Mouse (Mus musculus) right cerebral cortex, postnatal 25 days (tissue): ENCODE measurements around the gene Dapk1.
"Not testable (repeated sequence)": the region's sequence is repeated elsewhere in the genome, so short reads cannot be mapped to it uniquely, and the experiment has no call there.

Experiments used
- DNase-seq: peaks from one replicate; pipeline ENCODE4 v3.0.0; 2022

Gene Dapk1

GRCm38 (mm10) chr13:60601436-60602415 is at the start of gene Dapk1:
TSS of gene Dapk1 (plus strand) at chr13:60601947.
- peak; percentile 89 for DNase-seq

- no peak for DNase-seq
Observed at GRCm38 (mm10) chr13:60553326-60553725, 48.4 kb upstream of the Dapk1 start.

GRCm38 (mm10) chr13:60556476-60556875 is 45.3 kb upstream of the Dapk1 start:
- DNase-seq = no peak

GRCm38 (mm10) chr13:60556911-60557310 is 44.8 kb upstream of the Dapk1 start:
- no peak for DNase-seq

GRCm38 (mm10) chr13:60564303-60564702 is 37.4 kb upstream of the Dapk1 start:
- peak; percentile 10 for DNase-seq

GRCm38 (mm10) chr13:60568934-60569548 is 32.7 kb upstream of the Dapk1 start:
- DNase-seq = no peak

GRCm38 (mm10) chr13:60569549-60569941 is 32.2 kb upstream of the Dapk1 start:
- DNase-seq = no peak

- no peak for DNase-seq
Observed at GRCm38 (mm10) chr13:60573541-60573940, 28.2 kb upstream of the Dapk1 start.

GRCm38 (mm10) chr13:60573971-60574370 is 27.8 kb upstream of the Dapk1 start:
- DNase-seq = no peak

GRCm38 (mm10) chr13:60578541-60578940 is 23.2 kb upstream of the Dapk1 start:
- DNase-seq = no peak

GRCm38 (mm10) chr13:60594866-60595265 is 6.9 kb upstream of the Dapk1 start:
- DNase-seq = no peak

GRCm38 (mm10) chr13:60595519-60595918 is 6.2 kb upstream of the Dapk1 start:
- no peak for DNase-seq

- DNase-seq = peak; percentile 55
Observed at GRCm38 (mm10) chr13:60602416-60603251, 887 bp downstream of the Dapk1 start.

- DNase-seq = no peak
Observed at GRCm38 (mm10) chr13:60603252-60603562, 1.5 kb downstream of the Dapk1 start.

GRCm38 (mm10) chr13:60607411-60607810 is 5.7 kb downstream of the Dapk1 start:
- no peak for DNase-seq

GRCm38 (mm10) chr13:60608411-60609046 is 6.8 kb downstream of the Dapk1 start:
- no peak for DNase-seq

- DNase-seq = no peak
Observed at GRCm38 (mm10) chr13:60609234-60609633, 7.5 kb downstream of the Dapk1 start.

- no peak for DNase-seq
Observed at GRCm38 (mm10) chr13:60610558-60610957, 8.8 kb downstream of the Dapk1 start.

- DNase-seq = not testable (repeated sequence)
Observed at GRCm38 (mm10) chr13:60610971-60611370, 9.2 kb downstream of the Dapk1 start.

GRCm38 (mm10) chr13:60612160-60612559 is 10.4 kb downstream of the Dapk1 start:
- DNase-seq = no peak

- DNase-seq = peak; percentile 38
Observed at GRCm38 (mm10) chr13:60614154-60614553, 12.4 kb downstream of the Dapk1 start.

- DNase-seq = no peak
Observed at GRCm38 (mm10) chr13:60615057-60615650, 13.4 kb downstream of the Dapk1 start.
